ENCODE assay signal across 13 mouse cellular contexts in the genomic region with DNA sequence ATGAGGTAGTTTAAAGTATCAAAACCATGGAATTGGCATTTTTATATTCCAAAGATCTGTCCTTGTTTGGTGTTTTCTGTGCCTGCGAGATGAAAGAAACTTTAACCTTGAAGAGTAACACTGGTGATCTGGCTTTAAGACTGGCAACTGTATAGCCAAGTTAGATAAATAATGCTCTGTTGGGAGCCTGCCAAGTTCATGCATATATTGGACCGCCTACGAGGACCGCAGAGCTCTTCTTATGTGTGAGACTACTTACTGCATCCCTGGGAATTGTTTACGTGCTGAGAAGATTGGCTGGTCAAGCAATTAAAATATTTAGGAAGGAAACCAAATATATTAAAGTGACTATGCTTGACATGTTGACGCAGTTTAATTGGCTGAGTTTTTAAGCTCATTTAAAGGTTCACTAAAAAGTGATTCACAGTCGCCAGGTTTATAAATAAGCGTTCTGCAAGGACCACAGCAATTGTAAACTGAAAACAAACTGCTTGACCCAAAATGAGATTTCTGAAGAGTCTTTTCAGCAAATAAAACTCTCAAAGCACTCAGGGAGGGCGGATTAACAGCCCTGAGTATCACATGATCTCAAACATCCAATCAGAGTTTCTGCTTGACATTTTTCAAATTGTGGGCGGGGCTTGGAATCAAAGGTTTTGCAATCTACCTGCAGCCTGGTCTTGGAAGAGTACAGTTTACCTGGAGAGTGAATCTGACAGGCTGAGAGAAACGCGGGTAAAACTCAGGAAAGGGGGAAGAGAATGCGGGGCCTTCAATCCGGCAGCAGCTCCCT. TPM values are rescaled to one million over a fixed set of nuclear protein-coding genes. Genes with fewer than 3 reads are reported as not detected.
DNase-seq lines count a peak whose midpoint lies in the region; ATAC-seq and TF ChIP-seq lines count a peak whose summit lies in the region.
"Had no signal": no experiment of that assay in that cellular context is flagged by ENCODE, and none has a peak within 500 bp of the region (broad histone marks: within the 10 kb centered on the region; RNA-seq: fewer than 3 reads in every experiment).

No protein-coding gene starts in this region.

- no peak for TF ChIP-seq EP300 in liver, postnatal 0 days (IDR thresholded peaks at IDR 0.05; ENCODE audit: low read depth)

- H3K4me3 ChIP-seq in liver, adult 2 months (ENCODE audit: insufficient read depth, low read depth, low read length) = no peak overlapping the region
- no peak overlapping the region for H3K4me3 ChIP-seq in liver, postnatal 0 days (ENCODE audit: low read depth, low read length)
- H3K4me3 ChIP-seq: liver, embryonic 13.5 days; megakaryocyte, embryonic 14.5 days had no signal

- no peaks in the 10 kb centered on the region for H3K9me3 ChIP-seq in liver, postnatal 0 days (ENCODE audit: low read length)
- H3K9me3 ChIP-seq: liver, embryonic 13.5 days; megakaryocyte, embryonic 14.5 days had no signal

- H3K9ac ChIP-seq in liver, adult 2 months (ENCODE audit: low read depth, low read length) = no peak overlapping the region
- H3K9ac ChIP-seq in liver, postnatal 0 days (replicated peaks) = no peak overlapping the region
- H3K9ac ChIP-seq: liver, embryonic 13.5 days had no signal

- no peak for TF ChIP-seq CTCF in liver, adult 2 months (IDR thresholded peaks at IDR 0.05; ENCODE audit: low read depth, low read length)
- no peak for TF ChIP-seq CTCF in liver, postnatal 0 days (IDR thresholded peaks at IDR 0.05; ENCODE audit: low read depth)
- TF ChIP-seq CTCF in brain, embryonic 14.5 days (IDR thresholded peaks at IDR 0.05; ENCODE audit: borderline replicate concordance, extremely low read depth, insufficient read depth, insufficient read length) = no peak

- H3K4me2 ChIP-seq in liver, postnatal 0 days (ENCODE audit: low read depth, low read length) = no peak overlapping the region
- H3K4me2 ChIP-seq: liver, embryonic 13.5 days had no signal

- H3K4me1 ChIP-seq in liver, adult 2 months (ENCODE audit: control insufficient read depth, insufficient read depth, low read length) = no peaks in the 10 kb centered on the region
- H3K4me1 ChIP-seq in liver, postnatal 0 days (ENCODE audit: insufficient read depth) = no peaks in the 10 kb centered on the region
- H3K4me1 ChIP-seq: liver, embryonic 13.5 days; megakaryocyte, embryonic 14.5 days had no signal

- no peak overlapping the region for H3K27ac ChIP-seq in liver, adult 2 months (replicated peaks; ENCODE audit: insufficient read depth, low read depth, low read length)
- no peak overlapping the region for H3K27ac ChIP-seq in liver, postnatal 0 days (ENCODE audit: low read depth)
- H3K27ac ChIP-seq: liver, embryonic 13.5 days had no signal

- no peak for ATAC-seq in liver, postnatal 0 days
- ATAC-seq: midbrain, embryonic 16.5 days had no signal

- no peaks in the 10 kb centered on the region for H3K79me2 ChIP-seq in liver, adult 2 months (ENCODE audit: control insufficient read depth, insufficient read depth, low read length)

- no peak for TF ChIP-seq POLR2A in liver, adult 2 months (IDR thresholded peaks at IDR 0.05; ENCODE audit: extremely low read depth, insufficient read depth, low read length)
- TF ChIP-seq POLR2A in brain, embryonic 14.5 days (IDR thresholded peaks at IDR 0.05; ENCODE audit: borderline replicate concordance, extremely low read depth, insufficient read depth, insufficient read length, poor library complexity, severe bottlenecking) = no peak

- H3K36me3 ChIP-seq in liver, adult 2 months (ENCODE audit: control insufficient read depth, insufficient read depth, low read length) = no peaks in the 10 kb centered on the region
- H3K36me3 ChIP-seq in liver, postnatal 0 days (replicated peaks; ENCODE audit: insufficient read depth, low read length) = no peaks in the 10 kb centered on the region
- H3K36me3 ChIP-seq: liver, embryonic 13.5 days had no signal

- WGBS in liver, adult 2 months = 67% methylated on average over 14 of the region's 14 CpGs
- 72% methylated on average over 14 of the region's 14 CpGs for WGBS in liver, postnatal 0 days (ENCODE audit: insufficient replicate concordance)

- DNase-seq in liver, adult 2 months (ENCODE audit: extremely low read depth, low read depth, low spot score) = peak; percentile 36
- no peak for DNase-seq in liver, postnatal 0 days
- DNase-seq in brain, embryonic 14.5 days (ENCODE audit: low read depth) = peak; percentile 20
- DNase-seq in lung, adult 18-20 months = peak; percentile 84 to 90
- DNase-seq in lung, postnatal 36 days = peak; percentile 92
- no peak for DNase-seq in cerebellum, postnatal 10 days
- DNase-seq in testis, postnatal 14 days (ENCODE audit: low spot score) = no peak
- DNase-seq: cerebellum, postnatal 25 days; gastrocnemius, postnatal 10 days; liver, embryonic 13.5 days; thymus, postnatal 14 days had no signal

- no peaks in the 10 kb centered on the region for H3K27me3 ChIP-seq in liver, adult 2 months (ENCODE audit: control insufficient read depth, insufficient read depth, low read length)
- no peaks in the 10 kb centered on the region for H3K27me3 ChIP-seq in liver, postnatal 0 days (ENCODE audit: insufficient read depth, low read length)
- H3K27me3 ChIP-seq: liver, embryonic 13.5 days had no signal

RNA-seq across cellular contexts. Expression of a gene that starts 8.4 kb away (rescaled TPM):
- total RNA-seq in liver, adult 2 months (2014; rRNA removed) = 0.67 and 0.74 TPM in 2 replicates
- 0.73 and 0.77 TPM in 2 replicates for polyA plus RNA-seq in liver, adult 2 months (2012; rRNA removed)
- polyA plus RNA-seq in liver, postnatal 0 days (2015; fragmentation: Nextera tagmentation; extraction: Ambion mirVana) = 0.11 and 0.27 TPM in 2 replicates
- 10.7 and 15.8 TPM in 2 replicates for polyA plus RNA-seq in brain, embryonic 14.5 days (2012; rRNA removed)

Comparison
In these comparisons a context has a peak if more than half of its experiments do, and no peak if none do; other contexts are left out.
1. DNase-seq: peak in liver, adult 2 months (single experiment), brain, embryonic 14.5 days (single experiment), lung, adult 18-20 months (2 of 2) and lung, postnatal 36 days (single experiment); none in liver, postnatal 0 days (single experiment), cerebellum, postnatal 10 days (0 of 2) and testis, postnatal 14 days (single experiment).